Mouse (Mus musculus) B cell, adult 2 months (primary cell): ENCODE measurements around the gene Por.
A peak's percentile ranks its signal among the peaks of the same experiment; 100 is the strongest.

Experiments used
- DNase-seq, 2 experiments: peaks; one replicate each; pipeline ENCODE4 v3.0.0; 2022

Gene Por

DNA sequence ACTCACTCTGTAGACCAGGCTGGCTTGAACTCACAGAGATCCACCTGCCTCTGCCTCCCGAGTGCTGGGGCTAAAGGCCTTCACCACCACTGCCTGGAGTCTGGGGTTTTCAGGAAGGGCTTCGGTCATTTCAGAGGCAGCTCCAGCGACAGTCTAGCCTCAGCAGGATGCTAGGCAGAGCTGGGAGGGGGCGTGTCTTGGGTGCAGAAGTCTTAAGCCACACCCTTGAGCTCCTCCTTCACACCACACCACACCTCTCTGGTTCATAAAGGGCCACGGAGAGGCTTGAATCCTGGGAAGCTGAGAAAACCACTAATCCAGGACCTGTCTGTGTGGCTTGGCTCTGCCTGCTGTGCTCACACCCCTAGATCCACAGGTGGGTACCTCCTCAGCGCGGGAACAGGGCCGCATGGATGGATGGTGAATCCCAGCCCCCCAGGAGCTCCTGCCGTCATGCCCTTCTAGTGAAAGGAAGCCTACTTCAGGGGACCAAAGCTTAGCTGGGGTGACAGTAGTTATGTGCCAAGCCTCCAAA is at the start of gene Por:
Por (plus strand) TSS at position 293 of the 535 bp plus-strand sequence.
- no peak for DNase-seq

DNA sequence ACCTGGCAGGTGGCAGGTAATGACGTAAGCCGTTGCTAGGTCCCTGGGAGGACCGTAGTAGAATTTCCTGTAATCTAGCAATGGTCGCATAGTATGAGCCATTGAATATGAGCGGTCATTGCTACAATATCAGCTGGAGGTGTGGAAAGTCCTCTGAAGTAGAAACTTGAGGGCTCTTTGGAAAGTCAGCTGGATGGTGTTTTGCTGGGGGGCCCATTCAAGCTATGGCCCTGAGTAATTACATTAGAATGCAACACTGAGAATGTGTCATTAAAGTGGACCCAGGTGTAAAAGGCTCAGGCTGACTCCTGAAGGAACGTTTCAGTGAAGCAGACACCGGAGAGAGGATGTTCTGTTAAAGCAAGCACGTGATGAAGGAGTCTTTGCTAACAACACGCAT is 49.3 kb upstream of the Por start:
- no peak for DNase-seq

DNA sequence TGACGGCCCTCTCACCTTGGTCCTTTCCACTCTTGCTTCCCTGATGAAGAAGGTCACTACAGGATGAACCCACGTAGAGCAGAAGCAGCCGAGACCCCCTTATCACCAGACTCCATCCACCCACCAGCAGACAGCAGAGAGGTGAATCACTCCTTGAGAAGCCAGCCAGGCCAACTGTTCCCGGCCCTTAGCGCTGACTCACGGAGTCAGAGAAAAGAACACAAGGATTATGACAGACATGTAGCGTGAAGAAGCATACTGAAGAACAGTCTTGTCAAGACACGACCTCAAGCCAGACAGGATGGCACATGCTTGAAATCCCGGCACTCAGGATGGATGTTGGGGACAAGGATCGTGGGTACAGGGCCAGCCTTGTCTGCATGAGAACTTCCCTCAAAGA is 48.1 kb upstream of the Por start:
- DNase-seq = no peak

DNA sequence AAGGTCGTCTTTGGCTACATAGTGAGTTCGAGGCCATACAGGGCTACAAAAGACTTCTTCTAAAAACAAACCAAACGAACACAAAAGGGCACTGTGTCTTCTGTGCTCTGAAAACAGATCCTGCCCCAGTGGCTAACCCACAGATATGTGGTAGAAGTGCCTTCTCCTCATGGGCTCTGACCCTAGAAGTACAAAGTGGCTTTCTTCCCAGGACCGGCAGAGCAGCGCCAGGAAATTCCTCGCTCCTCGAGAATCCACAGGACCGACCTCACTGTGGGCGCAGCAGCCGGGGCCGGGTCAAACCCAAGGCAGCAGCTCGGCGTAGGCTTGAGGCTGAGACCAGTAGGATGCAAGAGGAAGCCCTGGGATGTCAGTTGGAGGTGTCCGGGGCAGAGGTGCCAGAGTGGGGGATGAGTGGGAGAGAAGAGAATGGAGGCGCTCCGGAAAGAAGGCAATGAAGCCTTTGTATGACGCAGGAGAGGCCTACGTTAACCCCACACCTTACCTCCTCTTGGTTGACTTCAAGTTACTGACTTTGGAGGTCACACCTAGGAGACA is 46.7 kb upstream of the Por start:
- DNase-seq = no peak

DNA sequence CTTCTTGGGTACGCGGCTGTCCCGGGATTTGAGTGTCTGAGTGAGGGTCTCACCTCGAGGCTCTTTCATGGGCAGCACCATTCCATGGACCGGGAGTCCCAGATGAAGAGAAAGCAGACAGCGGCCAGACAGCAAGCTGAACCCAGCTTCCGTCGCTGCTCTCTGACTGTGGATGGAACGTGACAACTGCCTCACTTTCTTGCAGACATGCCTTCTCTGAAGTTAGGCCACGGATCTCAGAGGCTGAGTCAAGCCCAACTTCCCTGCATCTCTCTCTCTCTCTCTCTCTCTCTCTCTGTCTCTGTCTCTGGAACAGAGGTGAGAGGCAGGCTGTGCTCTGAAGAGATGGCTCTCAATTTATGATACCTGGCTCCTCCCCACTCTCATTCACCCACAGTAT is 40.9 kb upstream of the Por start:
- no peak for DNase-seq

DNA sequence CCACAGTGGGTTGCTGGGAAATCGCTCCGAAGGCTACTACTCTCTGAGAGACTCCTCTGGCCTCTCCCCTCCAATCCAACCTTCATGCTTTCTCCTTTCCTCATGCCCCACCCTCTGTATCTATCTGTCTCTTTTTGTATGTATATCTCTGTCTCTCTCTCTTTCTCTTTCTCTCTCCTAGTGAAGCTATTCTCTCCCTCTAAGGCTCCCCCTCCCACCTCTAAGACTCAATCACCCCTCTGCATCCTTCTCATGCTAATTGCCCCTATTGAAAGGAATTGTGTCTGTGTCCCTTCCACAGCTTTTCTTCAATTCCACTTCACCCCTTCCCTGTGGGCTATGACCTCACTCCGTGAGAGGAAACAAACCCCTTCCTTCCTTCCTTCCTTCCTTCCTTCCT is 40.4 kb upstream of the Por start:
- no peak for DNase-seq

DNA sequence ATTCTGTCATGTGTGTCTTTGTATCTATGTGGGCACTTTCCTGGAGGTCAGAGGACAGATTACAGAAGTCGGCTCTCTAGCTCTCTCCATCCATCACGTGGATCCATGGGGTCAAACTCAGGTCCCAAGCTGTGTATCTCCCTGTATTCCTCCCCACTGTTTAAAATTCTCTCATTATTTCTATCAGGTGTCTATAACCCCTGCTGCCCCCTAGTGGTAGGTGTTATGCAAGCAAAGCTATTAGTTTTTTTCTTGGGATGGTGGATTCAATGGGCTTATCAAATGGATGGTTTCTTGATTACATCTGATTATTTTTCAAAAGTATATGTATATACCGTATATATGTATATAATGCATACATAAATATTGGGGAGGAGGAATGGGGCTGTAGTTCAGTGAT is 39.2 kb upstream of the Por start:
- peak; percentile 83 to 86 for DNase-seq

DNA sequence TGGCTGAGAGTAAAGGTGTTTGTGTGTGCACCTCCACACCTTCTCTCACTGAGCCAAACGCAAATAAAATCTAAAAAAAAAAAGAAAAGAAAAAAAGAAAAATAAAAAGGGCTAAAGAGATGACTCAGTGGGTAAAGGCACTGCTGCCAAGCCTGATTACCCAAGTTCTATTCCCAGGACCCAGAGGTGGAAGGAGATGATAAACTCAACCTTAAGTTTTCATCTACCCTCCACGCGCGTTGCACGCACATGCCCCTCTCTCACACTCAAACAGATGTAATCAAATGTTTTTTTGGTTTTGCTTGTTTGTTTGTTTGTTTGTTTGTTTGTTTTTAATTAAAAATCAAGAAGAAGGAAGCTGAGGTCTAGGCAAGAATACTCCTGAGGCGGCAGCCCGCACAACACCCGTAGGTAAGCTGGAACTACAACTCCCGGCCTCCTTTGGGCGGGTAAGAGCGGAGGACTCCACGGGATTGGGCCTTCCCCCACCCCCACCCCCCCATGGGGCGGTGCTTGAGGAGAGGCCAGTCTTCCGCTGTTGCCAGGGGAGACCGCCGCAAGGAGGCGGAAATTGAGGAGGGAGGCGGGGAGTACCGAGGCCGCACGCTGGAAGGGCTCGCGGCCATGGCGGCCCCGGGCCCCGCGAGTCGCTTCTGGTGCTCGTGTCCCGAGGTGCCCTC is 37.6 kb upstream of the Por start, which contains the start of gene Rhbdd2:
Rhbdd2 (plus strand) TSS at position 502 of the 680 bp plus-strand sequence.
- DNase-seq = peak; percentile 98 to 99

DNA sequence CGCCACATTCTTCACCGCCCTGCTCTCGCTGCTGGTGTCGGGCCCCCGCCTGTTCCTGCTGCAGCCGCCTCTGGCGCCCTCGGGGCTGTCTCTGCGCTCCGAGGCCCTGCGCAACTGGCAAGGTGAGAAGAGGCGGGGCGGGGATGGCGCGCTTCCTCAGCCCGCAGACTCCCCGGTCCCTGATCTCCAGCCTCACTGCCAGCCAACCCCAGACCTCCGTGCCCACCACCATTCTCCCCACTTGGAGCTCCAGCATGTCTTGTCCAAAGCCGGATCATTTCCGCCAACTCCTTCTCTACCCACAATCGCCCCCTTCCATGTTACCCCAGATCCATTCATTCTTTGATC is 37.1 kb upstream of the Por start:
- no peak for DNase-seq

DNA sequence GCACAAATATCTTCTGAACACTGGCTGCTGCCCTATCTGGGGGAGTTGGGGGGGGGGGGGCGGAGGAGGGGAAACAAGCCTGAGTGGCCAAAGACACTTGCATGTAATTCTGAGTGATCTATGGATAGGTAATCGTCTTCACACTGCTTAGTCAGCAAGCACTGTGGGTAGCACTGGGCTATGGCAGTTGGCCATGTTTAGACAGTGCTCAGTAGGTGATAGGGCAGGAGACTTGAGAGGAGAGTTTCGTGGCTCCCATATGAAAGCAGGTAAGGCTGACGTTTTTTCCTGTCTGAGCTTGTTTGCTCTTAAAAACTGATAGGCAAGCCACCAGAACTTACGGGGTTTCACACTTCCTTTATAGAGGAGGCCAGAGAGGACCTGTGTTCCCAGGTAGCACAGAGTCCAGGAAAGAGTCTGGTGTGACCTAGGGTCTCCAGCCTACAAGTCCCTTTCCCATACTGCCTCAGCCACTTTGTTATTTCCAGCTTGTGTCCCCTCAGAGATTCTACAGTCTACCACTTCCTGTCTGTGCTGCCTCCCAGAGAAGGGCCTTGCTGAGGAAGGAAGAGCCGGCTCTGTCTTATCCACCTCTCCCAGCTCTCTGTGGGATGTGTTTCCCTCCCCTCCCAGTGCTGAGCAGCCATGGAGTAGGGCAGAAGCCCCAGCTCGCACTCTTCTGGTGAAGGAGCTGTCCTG is 29.9 kb upstream of the Por start:
- no peak for DNase-seq

DNA sequence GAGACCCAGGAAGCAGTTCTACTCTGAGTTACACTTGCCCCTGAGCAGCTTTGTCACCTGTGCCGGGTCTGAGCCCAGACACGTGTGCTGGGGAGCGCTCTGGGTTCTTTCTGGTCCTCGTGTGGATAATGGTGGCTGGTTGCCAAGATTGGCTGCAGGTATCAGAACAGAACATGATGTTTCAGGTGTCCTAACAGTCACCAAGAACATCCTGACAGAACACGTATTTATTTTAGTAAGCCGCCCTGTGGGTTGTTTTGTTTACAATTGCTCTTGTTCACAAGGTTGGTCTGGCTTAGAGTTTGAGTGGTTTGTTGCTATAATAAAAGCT is 29.4 kb upstream of the Por start:
- DNase-seq = no peak

DNA sequence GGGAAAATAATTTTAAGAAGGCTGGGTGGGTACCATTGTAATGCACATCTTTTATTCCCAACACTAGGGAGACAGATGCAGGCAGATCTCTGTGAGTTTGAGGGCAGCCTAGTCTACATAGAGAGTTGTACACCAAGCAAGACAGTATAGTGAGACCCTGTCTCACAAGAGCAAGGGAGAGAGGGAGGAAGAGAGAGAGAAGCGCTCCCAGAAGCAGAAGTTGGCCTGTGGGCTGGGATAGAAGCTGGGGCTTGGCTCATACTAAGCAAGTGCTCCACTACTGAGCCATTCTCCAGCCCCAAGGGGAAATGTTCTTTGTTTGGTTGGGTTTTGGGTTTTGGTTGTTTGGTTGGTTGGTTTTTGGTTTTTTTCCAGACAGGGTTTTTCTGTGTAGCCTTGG is 28.8 kb upstream of the Por start:
- DNase-seq = no peak

DNA sequence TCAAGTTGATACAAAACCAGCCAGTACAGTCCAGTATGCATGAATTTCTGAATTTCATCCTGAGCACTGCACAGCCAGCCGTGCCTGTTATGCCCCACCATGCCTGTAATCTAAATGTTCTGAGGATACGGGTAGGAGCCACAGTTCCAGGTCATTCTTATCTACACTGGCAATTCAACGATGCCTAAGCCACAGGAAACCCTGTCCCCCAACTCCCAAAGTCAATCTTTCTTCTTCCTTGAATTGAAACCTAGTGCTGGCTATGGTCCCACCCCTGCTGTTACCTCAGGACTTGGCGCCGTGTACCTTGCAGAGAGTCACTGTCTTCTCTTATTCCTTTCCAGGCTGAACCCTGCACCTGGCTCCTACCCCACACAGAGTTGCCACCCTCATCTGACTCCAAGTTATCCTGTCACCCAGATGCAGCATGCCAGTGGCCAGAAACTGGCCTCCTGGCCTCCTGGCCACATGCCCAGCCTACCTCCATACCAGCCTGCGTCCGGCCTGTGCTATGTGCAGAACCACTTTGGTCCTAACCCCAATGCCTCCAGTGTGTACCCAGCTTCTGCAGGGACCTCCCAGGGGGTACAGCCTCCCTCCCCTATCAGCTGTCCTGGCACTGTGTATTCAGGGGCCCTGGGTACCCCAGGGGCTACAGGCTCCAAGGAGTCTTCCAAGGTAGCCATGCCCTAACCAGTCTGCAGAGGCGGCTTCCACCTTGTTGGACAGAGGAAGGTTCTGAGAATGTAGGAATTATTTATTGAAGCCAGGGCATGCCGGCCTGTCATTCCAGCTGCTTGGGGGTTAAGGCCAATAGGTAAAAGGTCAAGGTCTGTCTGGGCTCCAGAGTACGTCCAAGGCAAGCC is 26.9 kb upstream of the Por start:
- no peak for DNase-seq

DNA sequence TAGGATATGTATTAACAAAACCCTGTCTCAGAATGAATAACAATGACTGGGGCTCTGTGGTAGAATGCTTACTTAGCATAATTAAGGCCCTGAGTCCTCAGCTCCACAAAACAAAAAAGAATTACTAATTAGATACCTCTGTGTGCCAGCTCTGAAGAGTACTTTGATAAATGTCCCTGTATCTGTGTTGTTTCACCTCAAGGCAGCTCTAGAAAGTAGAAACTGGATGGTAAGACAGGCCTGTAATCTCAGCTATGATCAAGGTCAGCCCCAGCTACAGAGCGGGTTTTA is 26.3 kb upstream of the Por start:
- no peak for DNase-seq

DNA sequence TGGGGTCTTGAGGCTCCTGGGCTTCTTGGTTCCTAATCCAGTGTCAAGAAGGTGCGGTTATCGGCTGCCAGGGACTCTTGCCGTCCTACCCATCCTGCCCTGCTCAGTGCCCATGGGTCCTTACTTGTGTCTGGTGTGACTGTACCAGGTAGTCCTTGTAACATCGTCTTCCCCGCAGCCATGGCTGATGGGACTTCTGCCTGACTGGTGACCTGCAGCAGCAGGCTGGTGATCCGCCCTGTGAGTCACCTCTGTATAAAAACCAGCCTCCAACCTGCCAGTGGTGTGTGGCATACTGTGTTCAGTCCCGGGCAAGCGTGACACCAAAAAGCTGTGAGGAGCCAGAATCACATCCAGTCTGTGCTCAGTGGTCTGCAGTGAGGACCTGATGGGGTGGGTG is 26.0 kb upstream of the Por start:
- DNase-seq = no peak

DNA sequence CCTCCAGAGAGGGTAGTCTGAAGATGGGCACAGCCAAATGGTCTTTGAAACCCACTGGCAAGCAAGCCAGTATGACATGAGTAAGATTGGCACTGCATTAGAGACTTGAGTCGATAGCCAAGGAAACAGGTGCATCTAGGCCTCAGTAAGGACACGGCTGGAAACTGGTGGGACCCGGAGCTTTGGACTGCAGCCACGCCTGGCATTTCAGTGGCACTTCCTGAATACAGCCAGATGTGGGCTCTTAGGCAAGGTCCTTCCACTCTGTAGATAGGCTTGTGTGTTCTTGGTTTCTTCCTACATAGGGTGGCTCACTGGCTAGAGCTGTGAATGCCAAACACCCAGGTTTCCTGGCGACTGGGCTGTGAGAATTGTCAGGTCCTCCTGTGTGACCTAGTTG is 24.5 kb upstream of the Por start:
- no peak for DNase-seq

DNA sequence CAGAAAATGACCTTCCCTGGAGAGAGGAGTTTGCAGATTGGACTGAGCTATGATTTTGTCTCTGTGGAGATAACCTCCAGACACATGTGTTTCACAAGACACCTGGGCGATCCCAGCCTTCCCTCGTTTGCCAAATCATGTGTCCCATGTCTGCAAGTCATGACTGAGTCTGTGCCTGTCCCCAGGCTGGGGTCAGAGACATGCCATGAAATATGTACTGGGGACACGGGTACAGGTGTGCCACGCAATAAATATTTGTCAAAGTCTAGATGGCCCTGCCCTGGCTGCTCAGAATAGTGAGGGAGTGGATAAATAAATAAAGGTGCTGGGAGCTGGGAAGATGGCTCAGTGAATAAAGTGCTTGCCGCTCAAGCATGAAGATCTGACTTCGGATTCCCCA is 23.8 kb upstream of the Por start:
- no peak for DNase-seq

DNA sequence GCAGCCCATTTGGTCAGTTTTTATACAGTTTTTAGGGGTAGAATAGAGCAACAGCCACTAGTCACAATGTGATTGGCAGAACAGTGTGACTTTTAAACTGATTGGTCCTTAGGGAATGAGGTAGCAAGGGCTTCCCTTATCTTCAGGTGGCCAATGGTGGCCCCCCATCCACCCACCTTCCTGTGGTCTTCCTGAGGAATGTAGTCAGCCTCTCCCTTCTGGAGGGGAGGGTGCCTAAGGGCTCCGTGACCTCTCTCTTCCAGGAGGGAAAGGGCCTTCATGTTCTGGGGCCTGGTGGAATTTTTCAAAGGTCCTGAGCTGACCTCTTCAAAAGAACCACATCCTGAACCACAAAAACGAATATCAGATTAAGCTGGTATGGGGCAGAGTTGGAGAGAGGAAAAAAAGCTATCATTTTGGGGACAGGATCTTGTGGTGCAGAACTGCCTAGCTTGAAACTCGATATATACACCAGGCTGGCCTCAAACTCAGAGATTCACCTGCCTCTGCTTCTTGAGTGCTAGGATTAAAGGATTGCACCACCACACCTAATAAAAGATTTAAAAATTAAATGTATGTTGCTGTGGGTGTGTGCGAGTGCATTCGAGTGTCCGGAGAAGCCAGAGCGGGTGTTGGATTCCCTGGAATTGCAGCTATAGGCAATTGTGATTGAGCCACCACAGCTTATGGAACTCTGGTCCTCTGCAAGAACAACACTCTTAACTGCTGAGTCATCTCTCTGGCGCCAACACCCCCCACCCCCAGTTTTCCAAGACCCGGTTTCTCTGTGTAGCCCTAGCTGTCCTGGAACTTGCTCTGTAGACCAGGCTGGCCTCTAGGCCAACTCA is 21.1 kb upstream of the Por start:
- DNase-seq = no peak

DNA sequence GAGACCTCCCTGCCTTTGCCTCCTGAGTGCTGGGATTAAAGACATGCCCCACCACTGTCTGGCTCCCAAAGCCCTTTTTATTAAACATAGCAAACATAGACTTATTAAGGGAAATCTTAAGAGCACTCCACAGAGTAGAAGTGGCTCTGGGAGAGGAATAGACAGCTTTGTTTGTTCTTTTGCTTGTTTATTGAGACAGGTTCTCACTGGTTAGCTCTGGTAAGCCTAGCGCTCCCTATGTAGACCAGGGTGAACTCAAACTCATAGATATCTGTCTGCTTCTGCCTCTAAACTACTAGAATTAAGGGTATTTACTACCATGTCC is 20.6 kb upstream of the Por start:
- DNase-seq = no peak

DNA sequence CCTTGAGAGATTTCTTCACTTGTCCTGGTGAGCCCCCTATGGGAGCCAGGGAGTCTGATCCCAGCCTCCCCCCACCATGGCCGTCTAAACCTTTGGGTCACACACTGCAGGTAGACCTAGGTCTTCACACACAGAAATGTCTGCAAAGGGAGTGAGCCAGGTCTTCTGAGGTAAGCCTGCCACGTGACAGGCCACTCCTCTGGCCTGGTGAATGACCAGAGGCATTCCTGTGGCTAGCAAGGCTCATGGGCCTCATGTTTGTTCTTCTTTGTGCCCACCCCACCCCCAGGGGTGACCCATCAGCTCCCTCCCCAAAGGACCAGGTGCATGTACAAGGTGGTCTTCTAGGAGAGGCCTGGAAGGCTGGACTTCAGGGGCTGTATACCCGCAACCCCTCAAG is 18.3 kb upstream of the Por start:
- no peak for DNase-seq

DNA sequence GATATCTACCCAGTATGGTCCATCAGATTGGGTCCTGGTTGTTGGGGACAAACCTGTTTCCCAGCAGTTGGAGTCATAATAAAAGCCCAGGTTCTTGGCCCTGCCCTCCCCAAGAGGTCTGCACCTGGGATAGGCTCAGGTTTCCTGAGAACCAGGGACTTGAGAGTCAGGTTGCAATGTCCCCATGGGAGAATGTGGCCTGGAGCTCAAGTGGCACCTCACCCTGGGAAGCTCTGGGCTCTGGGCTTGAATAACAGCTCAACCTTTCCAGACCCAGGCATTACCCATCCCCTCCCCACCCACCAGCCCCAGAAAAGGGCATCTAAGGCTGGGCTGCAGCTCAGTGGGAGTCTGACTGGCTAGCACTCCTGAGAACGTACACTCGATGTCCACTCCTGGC is 16.6 kb upstream of the Por start:
- DNase-seq = no peak

DNA sequence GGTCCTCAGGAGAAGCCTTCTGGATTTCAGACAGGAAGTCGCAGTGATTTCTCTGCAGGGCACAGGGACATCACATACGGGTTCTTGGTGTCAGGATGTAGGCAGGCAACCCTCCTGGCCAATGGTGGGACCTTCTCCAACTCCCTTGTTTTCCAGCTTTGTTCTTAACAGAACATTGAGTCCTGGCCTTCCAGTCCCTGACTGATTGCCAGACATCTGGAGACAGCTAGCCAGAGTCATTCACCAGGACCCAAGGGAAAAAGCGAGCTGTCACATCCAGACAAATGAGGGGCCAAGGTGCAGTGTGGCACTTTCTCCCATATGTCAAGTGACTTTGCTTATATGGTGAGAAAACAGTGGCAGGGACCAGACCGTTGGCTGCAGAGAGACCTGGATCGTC is 13.8 kb upstream of the Por start:
- no peak for DNase-seq

DNA sequence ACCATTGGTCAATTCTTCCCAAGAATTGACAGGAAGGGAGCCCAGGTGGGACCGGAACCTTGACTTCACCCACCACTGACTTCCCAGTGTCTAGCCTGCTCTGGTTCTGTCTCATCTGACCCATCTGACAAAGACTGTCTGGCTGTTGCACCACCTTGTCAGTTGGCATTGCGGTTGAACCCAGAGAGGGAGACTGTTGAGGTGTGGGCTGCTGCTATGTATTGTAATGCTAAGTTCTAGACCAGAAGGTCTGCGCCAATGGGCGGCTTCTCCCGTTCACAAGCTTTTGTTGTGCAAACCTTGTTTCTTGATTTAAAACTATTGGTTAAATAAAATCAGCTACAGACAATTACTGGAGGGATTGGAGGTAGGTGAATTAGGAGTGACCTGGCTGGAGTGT is 12.7 kb upstream of the Por start:
- DNase-seq = no peak
